Mouse (Mus musculus): ENCODE data around the gene Cep112.

GRCm38 (mm10) chr11:108382664-108383063, 42.3 kb upstream of the Cep112 start:
- TF ChIP-seq POLR2A (IDR thresholded peaks at IDR 0.05; ENCODE audit: borderline replicate concordance, control insufficient read depth, low read depth, low read length) (no peak), CTCF (IDR thresholded peaks at IDR 0.05; ENCODE audit: control insufficient read depth, insufficient read depth, low read length) (no peak)

Data from bone marrow, adult 2 months (tissue).